Mouse (Mus musculus): ENCODE results near the gene a.

DNA sequence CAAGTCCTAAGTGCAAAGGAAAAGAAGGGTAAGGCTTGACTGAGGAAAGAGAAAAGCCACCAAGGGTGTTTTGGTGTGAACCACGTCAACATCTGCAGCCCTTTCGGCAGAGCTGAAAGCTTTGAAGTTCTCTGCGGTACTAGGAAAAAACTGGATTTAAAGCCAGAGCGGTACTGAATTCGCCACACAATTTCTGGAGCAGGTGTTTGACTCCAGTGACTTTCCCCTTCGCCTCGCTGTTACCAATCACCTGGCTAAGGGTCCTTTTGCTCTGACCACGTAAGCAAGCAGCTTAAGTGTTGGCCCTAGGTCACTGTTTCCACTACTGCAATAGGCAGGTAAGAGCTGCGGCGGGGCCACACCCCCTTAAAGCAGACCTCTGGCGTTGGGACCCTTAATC, 214.3 kb downstream of the a start:
- TF ChIP-seq CTCF (IDR thresholded peaks at IDR 0.05; ENCODE audit: control insufficient read depth, insufficient read depth, insufficient read length) (no peak), USF1 (IDR thresholded peaks at IDR 0.05; ENCODE audit: low read depth) (no peak), FOSL1 (IDR thresholded peaks at IDR 0.05; ENCODE audit: insufficient read depth, low read length, poor library complexity, severe bottlenecking) (no peak), MAX (IDR thresholded peaks at IDR 0.05) (no peak), MYOD1 (IDR thresholded peaks at IDR 0.05; ENCODE audit: control insufficient read depth, insufficient read length, low read depth) (no peak), CEBPB (IDR thresholded peaks at IDR 0.05; ENCODE audit: low read depth) (no peak), MYOG (IDR thresholded peaks at IDR 0.05; ENCODE audit: control insufficient read depth, extremely low read depth, insufficient read length) (no peak)
